Mouse (Mus musculus) cerebellum, adult 11-12 months (tissue): ENCODE results near the gene Calcoco2.
"Not testable (repeated sequence)": the region's sequence is repeated elsewhere in the genome, so short reads cannot be mapped to it uniquely, and the experiment has no call there.

Experiments
- DNase-seq: peaks from one replicate; pipeline ENCODE4 v3.0.0; 2022

Calcoco2 gene

DNA sequence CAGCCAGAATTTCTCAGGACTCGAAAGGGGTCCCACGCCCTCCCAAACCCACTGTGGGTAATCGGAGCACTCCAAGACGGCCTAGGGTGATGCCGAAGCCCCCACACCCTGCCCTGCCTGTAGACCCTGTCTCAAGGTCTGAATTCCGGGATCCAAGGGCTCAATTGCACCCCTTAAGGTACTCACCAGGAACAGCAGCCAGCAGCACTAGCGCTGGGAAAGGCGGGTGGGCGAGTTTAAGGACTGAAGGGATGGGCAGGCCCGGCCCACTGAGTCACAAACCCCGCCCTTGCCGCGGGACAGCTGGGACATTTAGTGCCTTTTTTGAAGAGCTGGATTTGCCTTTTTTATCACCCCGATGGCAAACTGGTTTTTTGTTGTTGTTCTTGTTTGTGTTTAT lies at the start of gene Calcoco2:
TSS of gene Calcoco2 (minus strand) at position 214 of the 400 bp plus-strand sequence.
- no peak for DNase-seq

GRCm38 (mm10) chr11:96147471-96147870 lies 35.7 kb upstream of the Calcoco2 start:
- DNase-seq, result no peak

DNA sequence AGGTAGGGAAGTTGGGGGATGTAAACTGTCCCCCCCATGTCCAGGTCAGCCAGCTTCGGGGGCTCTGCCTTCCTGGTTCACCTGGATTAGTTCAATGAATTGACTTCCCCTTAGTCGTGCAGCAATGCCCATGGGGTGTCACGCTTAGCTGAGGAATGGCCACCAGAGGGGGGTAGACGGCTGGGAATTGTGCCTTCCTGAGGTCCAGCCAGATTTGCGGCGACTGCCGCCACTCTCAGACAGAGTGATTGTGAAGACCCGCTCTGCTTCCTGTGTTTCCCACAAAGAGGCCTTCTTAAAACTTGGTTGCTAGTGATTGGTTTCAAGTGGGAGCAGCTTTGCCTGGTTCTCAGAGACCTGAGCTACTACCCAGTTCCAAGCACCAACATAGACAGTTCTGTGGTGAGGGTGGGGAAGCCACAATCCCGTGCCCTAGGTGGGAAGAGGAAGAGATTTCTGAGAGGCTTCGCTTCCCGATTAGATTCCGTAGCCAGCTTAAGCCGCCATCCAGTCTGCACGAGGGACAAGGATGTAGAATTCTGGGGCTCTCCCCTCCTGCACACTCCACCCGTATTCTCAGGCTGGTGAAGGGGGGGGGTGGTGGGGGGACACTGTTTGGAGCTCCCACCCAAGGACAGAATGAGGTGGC lies 34.0 kb upstream of the Calcoco2 start:
- DNase-seq, result peak; percentile 3

DNA sequence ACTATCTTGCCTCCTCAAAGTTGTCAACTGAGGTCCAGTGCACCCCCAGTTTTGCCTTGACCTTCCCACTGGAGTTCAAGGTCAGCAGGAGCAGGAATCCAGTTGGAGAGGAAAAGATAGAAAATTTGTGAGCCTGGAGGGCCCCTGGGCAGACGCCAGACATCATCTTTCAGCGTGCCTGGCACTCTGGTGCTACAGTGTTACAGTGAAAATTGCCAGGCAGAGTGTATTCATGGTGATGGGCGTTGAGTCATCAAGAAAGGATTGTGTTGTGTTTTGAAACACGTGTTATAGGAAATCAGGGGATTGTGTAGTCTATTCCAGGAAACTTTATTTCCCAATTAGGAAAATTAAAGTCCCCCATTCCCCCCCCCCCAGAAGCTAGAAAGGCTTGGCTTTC lies 32.0 kb upstream of the Calcoco2 start:
- DNase-seq, result no peak

- no peak for DNase-seq
Measured at GRCm38 (mm10) chr11:96140726-96141175, 29.0 kb upstream of the Calcoco2 start.

- no peak for DNase-seq
Measured at GRCm38 (mm10) chr11:96135847-96136246, 24.1 kb upstream of the Calcoco2 start.

- DNase-seq, result peak; percentile 4
Measured at GRCm38 (mm10) chr11:96133239-96133865, 21.6 kb upstream of the Calcoco2 start, which contains the start of gene Ttll6. Gene Ttll6 (plus strand): TSS chr11:96133786.

- no peak for DNase-seq
Measured at GRCm38 (mm10) chr11:96130606-96131005, 18.8 kb upstream of the Calcoco2 start.

DNA sequence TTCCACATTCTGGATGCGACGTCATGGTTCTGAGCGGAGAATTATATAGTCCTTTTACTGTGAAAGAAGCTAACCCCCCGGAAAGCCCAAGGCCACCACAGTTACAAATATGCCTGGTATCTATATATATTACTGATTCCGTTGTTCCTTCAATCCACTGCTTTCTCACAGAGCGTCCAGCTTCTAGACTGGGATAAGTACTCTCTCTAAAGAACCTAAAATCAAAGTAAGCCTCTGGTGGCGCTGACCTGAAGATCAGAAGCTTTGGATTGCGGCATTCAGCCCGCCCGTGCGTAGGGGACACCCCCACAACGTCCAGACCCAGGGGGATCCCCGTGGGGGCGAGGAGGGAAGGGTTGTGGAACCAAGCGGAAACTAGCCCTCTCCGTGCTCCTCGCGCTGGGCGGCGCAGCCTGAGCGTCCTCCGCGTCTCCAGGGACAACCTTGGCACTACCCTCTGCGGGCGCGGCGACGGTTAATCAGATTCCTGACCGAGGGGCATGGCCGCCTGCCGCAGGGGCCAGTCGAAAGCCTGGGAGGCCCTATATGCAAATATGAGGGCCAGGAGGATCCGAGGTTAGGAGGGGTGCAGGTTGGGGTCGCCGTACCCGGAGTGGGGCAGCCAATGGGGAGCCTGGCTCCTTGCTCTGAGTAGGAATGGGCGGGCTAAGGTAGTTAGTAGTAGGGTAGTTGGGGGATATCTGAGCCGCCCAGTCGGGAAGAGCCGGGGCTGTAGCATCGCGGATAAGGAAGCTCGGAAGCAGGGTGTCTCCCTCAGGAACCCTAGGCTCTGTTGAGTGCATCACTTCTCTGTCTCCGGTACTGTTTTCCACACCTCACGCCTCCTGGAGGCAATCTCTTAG lies 12.5 kb upstream of the Calcoco2 start:
- no peak for DNase-seq

GRCm38 (mm10) chr11:96122806-96123205 lies 11.0 kb upstream of the Calcoco2 start:
- not testable (repeated sequence) for DNase-seq

DNA sequence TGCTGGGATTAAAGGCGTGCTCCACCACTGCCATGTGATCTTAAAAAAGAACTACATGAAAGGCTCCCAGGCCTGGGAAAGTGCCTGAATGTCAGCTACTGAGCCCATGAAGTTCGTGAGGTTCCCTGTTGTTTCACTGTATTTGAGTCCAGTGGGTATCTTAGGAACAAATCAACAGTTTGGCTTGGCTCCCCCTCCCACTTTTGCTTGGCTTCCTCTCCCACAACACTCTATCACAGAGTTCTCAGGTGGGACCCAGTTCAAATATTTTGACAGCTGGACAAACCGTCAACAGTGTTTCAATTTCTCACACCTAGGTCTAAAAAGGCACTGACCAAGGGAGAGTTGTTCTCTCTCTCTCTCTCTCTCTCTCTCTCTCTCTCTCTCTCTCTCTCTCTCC lies 7.6 kb upstream of the Calcoco2 start:
- no peak for DNase-seq

DNA sequence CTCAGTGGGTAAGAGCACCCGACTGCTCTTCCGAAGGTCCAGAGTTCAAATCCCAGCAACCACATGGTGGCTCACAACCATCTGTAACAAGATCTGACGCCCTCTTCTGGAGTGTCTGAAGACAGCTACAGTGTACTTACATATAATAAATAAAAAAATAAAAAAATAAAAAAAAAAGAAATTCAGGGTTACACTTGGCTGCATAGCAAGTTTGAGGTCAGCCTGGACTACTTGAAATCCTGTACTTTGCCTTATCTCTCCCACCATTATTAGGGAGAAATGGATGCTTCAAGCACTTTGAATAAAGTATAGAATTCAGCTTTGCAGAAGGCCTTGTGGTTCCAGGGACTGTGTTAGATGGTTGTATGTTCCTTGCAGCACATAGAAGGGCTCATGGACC lies 5.2 kb upstream of the Calcoco2 start:
- DNase-seq, result not testable (repeated sequence)

DNA sequence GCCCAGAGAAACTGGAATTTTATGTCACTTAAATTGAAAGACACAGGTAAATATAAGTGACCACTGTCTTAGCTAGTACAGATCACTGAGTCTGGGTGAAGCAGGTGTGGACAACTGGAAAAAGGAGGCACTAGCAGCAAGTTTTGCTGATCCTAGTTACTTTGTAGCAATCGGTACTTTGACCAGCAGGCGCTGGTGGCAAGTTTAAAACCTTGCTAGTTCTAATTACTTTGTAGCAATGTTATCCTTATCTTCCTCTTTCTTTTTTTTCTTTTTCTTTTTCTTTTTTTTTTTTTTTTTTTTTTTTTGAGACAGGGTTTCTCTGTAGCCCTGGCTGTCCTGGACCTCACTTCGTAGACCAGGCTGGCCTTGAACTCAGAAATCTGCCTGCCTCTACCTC lies 4.4 kb upstream of the Calcoco2 start:
- DNase-seq, result no peak

GRCm38 (mm10) chr11:96115416-96115815 lies 3.7 kb upstream of the Calcoco2 start:
- no peak for DNase-seq

- DNase-seq, result no peak
Measured at GRCm38 (mm10) chr11:96114077-96114476, 2.3 kb upstream of the Calcoco2 start.

GRCm38 (mm10) chr11:96110950-96111349 lies 814 bp downstream of the Calcoco2 start:
- DNase-seq, result not testable (repeated sequence)

DNA sequence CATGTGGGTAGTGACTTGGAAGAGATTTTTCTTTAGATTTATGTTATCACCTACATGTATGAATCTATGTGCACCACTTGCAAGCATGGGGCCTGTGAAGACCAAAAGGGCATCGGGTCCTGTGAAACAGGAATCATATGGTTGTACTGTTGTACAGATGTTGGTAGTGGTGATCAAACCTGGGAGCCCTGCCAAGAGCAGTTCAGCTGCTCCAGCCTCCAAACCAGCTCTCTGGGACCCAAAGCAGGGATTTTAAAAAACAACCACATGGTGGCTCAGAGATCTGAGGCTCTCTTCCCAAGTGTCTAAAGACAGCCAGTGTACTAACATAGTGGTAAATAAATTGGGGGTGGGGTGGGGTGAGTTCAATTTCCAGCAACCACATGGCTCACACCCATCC lies 3.4 kb downstream of the Calcoco2 start:
- no peak for DNase-seq

DNA sequence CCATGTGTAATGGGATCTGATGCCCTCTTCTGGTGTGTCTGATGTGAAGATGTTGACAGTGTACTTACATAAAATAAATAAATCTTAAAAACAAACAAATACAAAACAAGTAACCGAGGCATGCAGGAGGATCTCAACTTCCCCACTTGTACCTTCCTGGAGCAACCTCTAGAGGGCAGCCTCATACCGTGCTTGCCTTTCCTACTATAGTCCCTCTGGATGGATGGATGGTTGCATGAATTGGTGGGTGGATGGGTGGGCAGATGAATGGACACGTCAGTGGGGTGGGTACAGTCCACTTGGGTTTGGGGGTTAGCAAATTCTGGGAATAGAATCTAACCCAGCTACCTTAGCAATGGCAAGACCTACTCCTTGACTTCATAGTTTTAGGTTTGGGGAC lies 18.4 kb downstream of the Calcoco2 start:
- DNase-seq, result no peak

- no peak for DNase-seq
Measured at GRCm38 (mm10) chr11:96092674-96093291, 19.0 kb downstream of the Calcoco2 start.

- DNase-seq, result no peak
Measured at GRCm38 (mm10) chr11:96091073-96091472, 20.7 kb downstream of the Calcoco2 start.

- no peak for DNase-seq
Measured at GRCm38 (mm10) chr11:96087981-96088380, 23.8 kb downstream of the Calcoco2 start.

GRCm38 (mm10) chr11:96082682-96083081 lies 29.1 kb downstream of the Calcoco2 start:
- no peak for DNase-seq

DNA sequence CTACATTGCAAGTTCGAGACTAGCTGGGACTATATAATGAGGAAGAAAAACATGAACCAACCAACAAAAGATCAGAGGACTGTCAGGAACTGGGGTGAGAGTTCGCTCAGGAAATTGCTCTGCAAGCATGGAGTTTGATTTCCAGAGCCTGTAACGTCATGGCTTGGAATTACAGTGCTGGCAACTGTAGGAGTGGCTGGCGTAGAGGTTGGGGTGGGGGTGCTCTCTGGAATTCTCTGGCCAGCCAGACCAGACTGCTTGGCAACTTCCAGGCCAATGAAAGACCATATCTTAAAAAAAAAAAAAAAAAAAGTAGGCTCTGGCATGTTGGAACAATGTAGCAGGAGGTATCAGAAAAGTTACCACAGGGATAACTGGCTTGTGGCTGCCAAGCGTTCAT lies 31.0 kb downstream of the Calcoco2 start:
- DNase-seq, result no peak
